Mouse (Mus musculus): Measurements from ENCODE around the gene Olfr1369-ps1. TPM values are rescaled to one million over a fixed set of nuclear protein-coding genes. Genes with fewer than 3 reads are reported as not detected.

Olfr1369-ps1 gene
- total and polyA plus RNA-seq, 3 experiments: not detected

DNA sequence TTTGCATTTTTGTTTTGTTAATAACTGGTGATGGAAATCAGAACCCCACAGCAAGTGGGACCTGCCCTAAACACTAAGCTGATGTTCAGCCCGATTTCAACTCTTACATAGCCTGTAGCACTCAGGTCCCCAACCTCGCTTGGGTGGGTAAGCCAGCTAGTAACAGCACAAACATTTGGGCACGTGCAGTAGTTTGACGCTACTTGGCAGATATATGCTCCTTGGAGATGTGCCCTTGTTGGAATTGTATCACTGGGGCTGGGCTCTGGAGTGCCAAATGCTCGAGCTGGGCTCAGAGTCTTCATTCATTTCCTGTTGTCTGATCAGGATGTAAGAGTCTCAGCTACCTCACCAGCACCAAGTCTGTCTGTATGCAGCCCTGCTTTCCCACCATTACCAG lies 51.3 kb downstream of the Olfr1369-ps1 start:
- no peaks in the 10 kb centered on the region for H3K4me1 ChIP-seq (ENCODE audit: control insufficient read depth, insufficient read depth, low read length)
- intact Hi-C loops (cut with DNase I): loop anchor here (5.0 to 10.0 kb wide), 3 partner anchors 60 to 782 kb away; partner anchors contain the start of gene Zfp184
- no peak for DNase-seq
- TF ChIP-seq CTCF (IDR thresholded peaks at IDR 0.05) (no peak), POLR2A (IDR thresholded peaks at IDR 0.05; ENCODE audit: insufficient read depth, low read depth, low read length) (no peak), EP300 (IDR thresholded peaks at IDR 0.05; ENCODE audit: insufficient read depth, low read depth, low read length) (no peak)
- WGBS: 59% methylated on average over 5 of the region's 5 CpGs
- H3K4me3 ChIP-seq: no peak overlapping the region
- no peaks in the 10 kb centered on the region for H3K36me3 ChIP-seq (ENCODE audit: control insufficient read depth, insufficient read depth, low read length)
- no peak overlapping the region for H3K27ac ChIP-seq
- no peaks in the 10 kb centered on the region for H3K27me3 ChIP-seq (ENCODE audit: control insufficient read depth, insufficient read depth, low read length)
- no peaks in the 10 kb centered on the region for H3K79me2 ChIP-seq (replicated peaks; ENCODE audit: control insufficient read depth, insufficient read depth, low read length)
- H3K9ac ChIP-seq (ENCODE audit: low read depth, low read length): no peak overlapping the region

DNA sequence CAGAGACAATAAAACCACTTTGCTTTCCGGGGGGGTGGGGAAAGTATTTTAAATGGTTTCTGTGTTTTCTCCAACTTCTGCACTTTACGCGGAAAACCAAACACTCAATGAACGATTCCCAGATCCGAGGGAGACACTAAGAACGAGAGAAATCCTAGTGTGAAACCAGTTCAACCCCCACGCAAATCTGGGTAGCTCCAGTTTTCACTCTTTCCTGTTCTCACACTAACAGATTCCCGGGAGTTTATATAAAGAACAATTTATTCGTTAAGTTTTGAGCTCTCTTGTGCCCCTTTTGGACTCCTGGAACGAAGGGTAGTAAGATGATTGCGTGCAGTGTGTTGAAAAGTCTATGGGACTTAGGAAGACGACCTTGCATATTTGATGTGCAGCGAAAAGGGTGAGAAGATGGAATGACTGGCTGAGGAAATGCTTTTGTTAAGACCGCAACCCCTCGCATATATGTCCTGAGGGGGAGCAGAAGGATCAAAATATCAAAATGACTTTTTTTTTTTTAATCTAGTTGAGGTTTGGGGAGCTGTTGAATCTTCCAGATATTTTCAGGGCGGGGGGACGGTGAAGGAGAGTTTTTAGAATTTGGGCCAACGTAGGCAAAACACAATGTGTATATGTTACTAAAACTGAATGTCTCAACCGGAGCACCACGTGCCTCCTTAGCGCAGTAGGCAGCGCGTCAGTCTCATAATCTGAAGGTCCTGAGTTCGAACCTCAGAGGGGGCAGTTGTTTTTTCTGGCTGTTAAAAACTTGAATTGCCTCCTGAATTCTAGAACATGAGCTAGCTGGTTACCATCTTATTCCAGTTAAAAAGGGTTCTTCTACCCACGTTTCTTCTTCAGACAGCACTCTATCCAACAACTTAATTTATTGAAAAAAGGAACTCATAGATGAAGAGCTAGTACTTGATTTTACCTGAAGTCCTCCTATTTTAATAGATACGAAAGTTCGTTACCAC lies 55.9 kb downstream of the Olfr1369-ps1 start:
- H3K79me2 ChIP-seq (replicated peaks; ENCODE audit: control insufficient read depth, insufficient read depth, low read length): no peaks in the 10 kb centered on the region
- WGBS: 2% methylated on average over 27 of the region's 27 CpGs
- no peaks in the 10 kb centered on the region for H3K36me3 ChIP-seq (ENCODE audit: control insufficient read depth, insufficient read depth, low read length)
- intact Hi-C loops (cut with DNase I): loop anchor here (5.0 to 10.0 kb wide), 2 partner anchors 778 to 860 kb away; partner anchors contain the start of gene Zfp184
- peak overlapping the region; percentile 56 for H3K4me3 ChIP-seq
- peak overlapping the region; percentile 18; the same call in 1 of the 2 replicates for H3K27ac ChIP-seq
- H3K27me3 ChIP-seq (ENCODE audit: control insufficient read depth, insufficient read depth, low read length): no peaks in the 10 kb centered on the region
- peak overlapping the region; percentile 61 for H3K9ac ChIP-seq (ENCODE audit: low read depth, low read length)
- DNase-seq: peak; percentile 79 to 80
- H3K4me1 ChIP-seq (ENCODE audit: control insufficient read depth, insufficient read depth, low read length): no peaks in the 10 kb centered on the region
- TF ChIP-seq CTCF (IDR thresholded peaks at IDR 0.05): no peak
- TF ChIP-seq EP300 (IDR thresholded peaks at IDR 0.05; ENCODE audit: insufficient read depth, low read depth, low read length): peak; percentile 78; the same call in 1 of the 2 replicates
- TF ChIP-seq POLR2A (IDR thresholded peaks at IDR 0.05; ENCODE audit: insufficient read depth, low read depth, low read length): no peak

DNA sequence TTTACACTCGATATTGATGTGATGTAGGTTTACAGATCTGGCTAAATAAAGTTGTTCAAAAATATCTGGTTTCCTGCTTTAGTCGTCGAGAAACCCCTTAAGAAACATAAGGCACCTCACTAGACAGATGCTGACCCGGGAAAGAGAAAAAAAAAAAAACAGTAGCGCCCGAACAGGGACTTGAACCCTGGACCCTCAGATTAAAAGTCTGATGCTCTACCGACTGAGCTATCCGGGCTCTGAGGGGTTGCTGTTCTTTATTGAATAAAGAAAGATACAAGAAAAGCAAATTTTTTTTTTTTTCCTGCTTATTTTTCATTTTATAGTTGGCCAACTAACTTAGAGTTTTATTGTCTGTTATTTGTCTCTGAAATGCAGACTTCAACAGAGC lies 56.6 kb downstream of the Olfr1369-ps1 start:
- DNase-seq: peak; percentile 27 to 40
- WGBS: under 1% methylated on average over 8 of the region's 8 CpGs
- TF ChIP-seq POLR2A (IDR thresholded peaks at IDR 0.05; ENCODE audit: insufficient read depth, low read depth, low read length) (no peak), CTCF (IDR thresholded peaks at IDR 0.05) (no peak), EP300 (IDR thresholded peaks at IDR 0.05; ENCODE audit: insufficient read depth, low read depth, low read length) (no peak)
- Histone ChIP-seq H3K27ac (peak overlapping the region; percentile 29; the same call in 1 of the 2 replicates), H3K4me1 (ENCODE audit: control insufficient read depth, insufficient read depth, low read length) (no peaks in the 10 kb centered on the region), H3K9ac (ENCODE audit: low read depth, low read length) (no peak overlapping the region), H3K36me3 (ENCODE audit: control insufficient read depth, insufficient read depth, low read length) (no peaks in the 10 kb centered on the region), H3K79me2 (replicated peaks; ENCODE audit: control insufficient read depth, insufficient read depth, low read length) (no peaks in the 10 kb centered on the region), H3K4me3 (peak overlapping the region; percentile 70), H3K27me3 (ENCODE audit: control insufficient read depth, insufficient read depth, low read length) (no peaks in the 10 kb centered on the region)
- intact Hi-C loops (cut with DNase I): loop anchor here (5.0 to 10.0 kb wide), 2 partner anchors 777 to 859 kb away; partner anchors contain the start of gene Zfp184

DNA sequence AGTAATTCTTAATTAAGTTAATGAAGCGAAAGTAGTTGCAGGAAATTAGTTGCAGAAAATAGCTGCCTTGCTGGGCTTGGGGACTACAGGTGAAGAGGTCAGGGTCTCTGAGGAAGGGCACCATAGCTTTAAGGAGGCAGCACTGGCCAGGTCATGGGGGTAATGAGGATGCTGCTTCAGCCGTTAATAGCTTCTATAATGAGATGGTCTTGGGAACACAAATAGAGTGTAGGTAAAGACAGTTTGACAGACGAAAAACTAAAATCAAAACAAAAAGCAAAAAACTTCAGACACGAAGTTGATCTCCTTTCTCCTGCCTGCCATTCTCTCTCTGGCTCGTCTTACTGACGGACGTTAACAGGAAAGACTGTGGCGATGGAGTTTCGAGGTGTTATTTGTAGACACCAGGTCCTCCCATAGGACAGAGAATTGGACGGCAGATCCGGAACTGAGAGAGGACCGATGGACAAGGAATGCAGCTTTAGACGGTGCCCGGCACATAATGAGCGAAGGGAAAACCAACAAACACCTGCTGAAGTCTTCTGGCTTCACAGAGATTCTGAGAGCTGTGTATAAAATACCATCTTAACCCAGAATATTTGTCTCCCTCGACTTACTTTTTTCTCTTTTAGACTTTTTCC lies 57.2 kb downstream of the Olfr1369-ps1 start:
- H3K4me3 ChIP-seq: peak overlapping the region; percentile 70
- no peaks in the 10 kb centered on the region for H3K79me2 ChIP-seq (replicated peaks; ENCODE audit: control insufficient read depth, insufficient read depth, low read length)
- under 1% methylated on average over 16 of the region's 16 CpGs for WGBS
- peak overlapping the region; percentile 29; the same call in 1 of the 2 replicates for H3K27ac ChIP-seq
- DNase-seq: peak; percentile 45 to 48
- no peak for TF ChIP-seq POLR2A (IDR thresholded peaks at IDR 0.05; ENCODE audit: insufficient read depth, low read depth, low read length)
- TF ChIP-seq EP300 (IDR thresholded peaks at IDR 0.05; ENCODE audit: insufficient read depth, low read depth, low read length): no peak
- TF ChIP-seq CTCF (IDR thresholded peaks at IDR 0.05): no peak
- no peaks in the 10 kb centered on the region for H3K27me3 ChIP-seq (ENCODE audit: control insufficient read depth, insufficient read depth, low read length)
- intact Hi-C loops (cut with DNase I): loop anchor here (5.0 to 10.0 kb wide), 2 partner anchors 776 to 859 kb away; partner anchors contain the start of gene Zfp184
- H3K4me1 ChIP-seq (ENCODE audit: control insufficient read depth, insufficient read depth, low read length): no peaks in the 10 kb centered on the region; the same call in 1 of the 2 replicates
- peak overlapping the region; percentile 23; the same call in 1 of the 2 replicates for H3K9ac ChIP-seq (ENCODE audit: low read depth, low read length)
- H3K36me3 ChIP-seq (ENCODE audit: control insufficient read depth, insufficient read depth, low read length): no peaks in the 10 kb centered on the region

Other genes with a start within 250 kb of the Olfr1369-ps1 start
- gene Olfr1370, start 36.5 kb upstream of the Olfr1369-ps1 start, total RNA-seq (2021): not detected
- not detected in 2 replicates for gene Olfr1370, start 36.5 kb upstream of the Olfr1369-ps1 start, polyA plus RNA-seq (2012; rRNA removed)
- gene Olfr263, start 18.2 kb downstream of the Olfr1369-ps1 start, total RNA-seq (2021): not detected
- gene Olfr263, start 18.2 kb downstream of the Olfr1369-ps1 start, polyA plus RNA-seq (2012; rRNA removed): not detected in 2 replicates
- not detected for gene Olfr1368, start 34.4 kb downstream of the Olfr1369-ps1 start, total RNA-seq (2021)
- gene Olfr1368, start 34.4 kb downstream of the Olfr1369-ps1 start, polyA plus RNA-seq (2012; rRNA removed): not detected in 2 replicates
- gene Trim27, start 68.0 kb downstream of the Olfr1369-ps1 start, total RNA-seq (2021): 10 to 100 TPM; 18.8 to 19.8 TPM
- gene Trim27, start 68.0 kb downstream of the Olfr1369-ps1 start, polyA plus RNA-seq (2012; rRNA removed): 13.5 and 17.2 TPM in 2 replicates
- not detected for gene Gpx5, start 181.2 kb downstream of the Olfr1369-ps1 start, total RNA-seq (2021)
- not detected in 2 replicates for gene Gpx5, start 181.2 kb downstream of the Olfr1369-ps1 start, polyA plus RNA-seq (2012; rRNA removed)
- gene Gpx6, start 200.6 kb downstream of the Olfr1369-ps1 start, total RNA-seq (2021): not detected
- gene Gpx6, start 200.6 kb downstream of the Olfr1369-ps1 start, polyA plus RNA-seq (2012; rRNA removed): not detected in 2 replicates
- not detected for gene Olfr1367, start 235.4 kb downstream of the Olfr1369-ps1 start, total RNA-seq (2021)
- not detected in 2 replicates for gene Olfr1367, start 235.4 kb downstream of the Olfr1369-ps1 start, polyA plus RNA-seq (2012; rRNA removed)